Mouse (Mus musculus): ENCODE measurements around the gene Ssbp4.

Ssbp4 gene

GRCm38 (mm10) chr8:70608749-70609367, at the start of gene Ssbp4:
Ssbp4 (minus strand) TSS chr8:70608872.
- DNase-seq (ENCODE audit: low spot score): no peak

GRCm38 (mm10) chr8:70657739-70658138, 49.1 kb upstream of the Ssbp4 start:
- no peak for DNase-seq (ENCODE audit: low spot score)

- DNase-seq (ENCODE audit: low spot score): no peak
These were observed 48.5 kb upstream of the Ssbp4 start for GRCm38 (mm10) chr8:70657214-70657613.

GRCm38 (mm10) chr8:70656193-70656790, 47.6 kb upstream of the Ssbp4 start:
- peak; percentile 70 for DNase-seq (ENCODE audit: low spot score)

GRCm38 (mm10) chr8:70655469-70655868, 46.8 kb upstream of the Ssbp4 start:
- peak; percentile 69 for DNase-seq (ENCODE audit: low spot score)

GRCm38 (mm10) chr8:70654121-70654520, 45.4 kb upstream of the Ssbp4 start:
- no peak for DNase-seq (ENCODE audit: low spot score)

- DNase-seq (ENCODE audit: low spot score): peak; percentile 69
These were observed 44.6 kb upstream of the Ssbp4 start for GRCm38 (mm10) chr8:70653226-70653625.

- no peak for DNase-seq (ENCODE audit: low spot score)
These were observed 41.7 kb upstream of the Ssbp4 start for GRCm38 (mm10) chr8:70650351-70650750.

- no peak for DNase-seq (ENCODE audit: low spot score)
These were observed 40.7 kb upstream of the Ssbp4 start for GRCm38 (mm10) chr8:70649324-70649723.

- no peak for DNase-seq (ENCODE audit: low spot score)
These were observed 40.2 kb upstream of the Ssbp4 start for GRCm38 (mm10) chr8:70648921-70649320.

- no peak for DNase-seq (ENCODE audit: low spot score)
These were observed 39.4 kb upstream of the Ssbp4 start for GRCm38 (mm10) chr8:70648164-70648442.

GRCm38 (mm10) chr8:70647343-70648163, 38.9 kb upstream of the Ssbp4 start:
- peak; percentile 77 for DNase-seq (ENCODE audit: low spot score)

- DNase-seq (ENCODE audit: low spot score): no peak
These were observed 38.1 kb upstream of the Ssbp4 start for GRCm38 (mm10) chr8:70646775-70647174.

- no peak for DNase-seq (ENCODE audit: low spot score)
These were observed 37.7 kb upstream of the Ssbp4 start for GRCm38 (mm10) chr8:70646369-70646768.

GRCm38 (mm10) chr8:70645501-70646224, 37.0 kb upstream of the Ssbp4 start:
- DNase-seq (ENCODE audit: low spot score): no peak

GRCm38 (mm10) chr8:70644065-70644464, 35.4 kb upstream of the Ssbp4 start:
- DNase-seq (ENCODE audit: low spot score): no peak

- no peak for DNase-seq (ENCODE audit: low spot score)
These were observed 34.3 kb upstream of the Ssbp4 start for GRCm38 (mm10) chr8:70643019-70643418.

- no peak for DNase-seq (ENCODE audit: low spot score)
These were observed 30.1 kb upstream of the Ssbp4 start for GRCm38 (mm10) chr8:70638752-70639151.

- DNase-seq (ENCODE audit: low spot score): no peak
These were observed 28.2 kb upstream of the Ssbp4 start for GRCm38 (mm10) chr8:70636838-70637237.

- DNase-seq (ENCODE audit: low spot score): no peak
These were observed 26.9 kb upstream of the Ssbp4 start for GRCm38 (mm10) chr8:70635527-70635926.

GRCm38 (mm10) chr8:70634066-70634465, 25.4 kb upstream of the Ssbp4 start:
- no peak for DNase-seq (ENCODE audit: low spot score)

- no peak for DNase-seq (ENCODE audit: low spot score)
These were observed 23.7 kb upstream of the Ssbp4 start, which contains the start of gene Gdf15 for GRCm38 (mm10) chr8:70632346-70632892. Gdf15 (minus strand) TSS chr8:70632456.
